ENCODE assay signal across 16 mouse cellular contexts in genomic region chr5:96961122-96961521, GRCm38 (mm10).
"Had no signal": no experiment of that assay in that cellular context is flagged by ENCODE, and none has a peak within 500 bp of the region (broad histone marks: within the 10 kb centered on the region; RNA-seq: fewer than 3 reads in every experiment).

No protein-coding gene starts in this region.

- H3K4me1 ChIP-seq: lung, embryonic 15.5 days had no signal

- H3K27ac ChIP-seq: left cerebral cortex, adult 2 months; liver, embryonic 14.5 days; lung, embryonic 15.5 days; macrophage; midbrain, embryonic 12.5 days; midbrain, embryonic 15.5 days; neural tube, embryonic 13.5 days had no signal

- H3K9me3 ChIP-seq: lung, embryonic 15.5 days; midbrain, embryonic 12.5 days; midbrain, embryonic 15.5 days; neural tube, embryonic 13.5 days had no signal

- ATAC-seq: intestine, postnatal 0 days; midbrain, embryonic 15.5 days had no signal

- H3K4me3 ChIP-seq: left cerebral cortex, adult 2 months; lung, embryonic 15.5 days; midbrain, embryonic 12.5 days; midbrain, embryonic 15.5 days; neural tube, embryonic 13.5 days had no signal

- H3K36me3 ChIP-seq: lung, embryonic 15.5 days; midbrain, embryonic 12.5 days; midbrain, embryonic 15.5 days; neural tube, embryonic 13.5 days had no signal

- H3K27me3 ChIP-seq: lung, embryonic 15.5 days; midbrain, embryonic 12.5 days; midbrain, embryonic 15.5 days; neural tube, embryonic 13.5 days had no signal

- H3K9ac ChIP-seq: liver, embryonic 14.5 days; lung, embryonic 15.5 days; midbrain, embryonic 12.5 days; midbrain, embryonic 15.5 days; neural tube, embryonic 13.5 days had no signal

- H3K4me2 ChIP-seq: lung, embryonic 15.5 days; midbrain, embryonic 12.5 days; midbrain, embryonic 15.5 days; neural tube, embryonic 13.5 days had no signal

- DNase-seq: kidney, postnatal 10 days; layer of hippocampus, postnatal 36 days; retina, postnatal 1 day; right cerebral cortex, postnatal 25 days; spleen, adult 18-20 months; thymus, adult 2 months; thymus, postnatal 14 days; thymus, postnatal 4 days had no signal
